Mouse (Mus musculus): ENCODE results near the gene Vmn2r78. TPM values are rescaled to one million over a fixed set of nuclear protein-coding genes. Genes with fewer than 3 reads are reported as not detected.

Gene Vmn2r78
- total RNA-seq (2023), result not detected

DNA sequence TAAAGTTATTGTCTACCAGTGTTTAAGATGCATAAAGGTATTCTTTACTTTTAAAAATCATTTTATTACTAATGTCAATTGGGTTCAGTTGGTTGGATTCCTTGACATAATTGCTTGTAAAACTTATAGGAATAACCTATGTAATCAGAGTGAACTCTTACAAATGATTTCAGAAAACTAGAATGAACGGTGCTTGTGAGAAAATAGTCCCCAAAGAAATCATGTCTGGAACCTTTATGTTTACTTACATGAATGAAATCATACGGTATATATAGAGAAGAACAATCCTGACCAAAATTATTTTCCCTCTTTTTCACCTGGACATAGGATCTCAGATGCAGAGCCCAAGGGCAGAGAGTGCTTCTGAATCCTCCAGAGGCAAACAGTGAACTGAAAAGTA lies at the start of gene Vmn2r78:
Vmn2r78 (plus strand) TSS at position 301 of the 400 bp plus-strand sequence.

DNA sequence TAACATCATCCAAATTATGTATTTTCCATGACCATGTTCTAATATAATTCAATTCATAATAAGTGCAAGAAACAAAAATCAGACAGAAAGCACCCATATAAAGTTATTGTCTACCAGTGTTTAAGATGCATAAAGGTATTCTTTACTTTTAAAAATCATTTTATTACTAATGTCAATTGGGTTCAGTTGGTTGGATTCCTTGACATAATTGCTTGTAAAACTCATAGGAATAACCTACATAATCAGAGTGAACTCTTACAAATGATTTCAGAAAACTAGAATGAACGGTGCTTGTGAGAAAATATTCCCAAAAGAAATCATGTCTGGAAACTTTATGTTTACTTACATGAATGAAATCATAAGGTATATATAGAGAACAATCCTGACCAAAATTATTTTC lies 80.9 kb downstream of the Vmn2r78 start, which contains the start of gene Vmn2r79:
Vmn2r79 (plus strand) TSS at position 301 of the 400 bp plus-strand sequence.

Other genes starting within 250 kb of the Vmn2r78 start
- gene Olfr292, start 226.8 kb upstream of the Vmn2r78 start, total RNA-seq (2023), result not detected
- not detected for gene Folh1, start 139.2 kb upstream of the Vmn2r78 start, total RNA-seq (2023)
- gene Vmn2r77, start 120.1 kb upstream of the Vmn2r78 start, total RNA-seq (2023), result not detected
- gene Vmn2r79, start 81.0 kb downstream of the Vmn2r78 start, total RNA-seq (2023), result not detected

Measured in CD4-positive naive resting alpha-beta T cell, adult 76 days (primary cell).